Mouse (Mus musculus): ENCODE results near the gene Shisa4.

- TF ChIP-seq CTCF (IDR thresholded peaks at IDR 0.05; ENCODE audit: low read depth, low read length) (no peak), POLR2A (IDR thresholded peaks at IDR 0.05; ENCODE audit: borderline replicate concordance, low read depth, low read length) (no peak)
These were observed 10.1 kb upstream of the Shisa4 start for GRCm38 (mm10) chr1:135385161-135385560.

All from bone marrow macrophage, adult 2 months (primary cell).